Mouse (Mus musculus) kidney, postnatal 25 days (tissue): Measurements from ENCODE around the gene Sox4.
A peak's percentile ranks its signal among the peaks of the same experiment; 100 is the strongest.

Experiments
- DNase-seq, 2 experiments: peaks; one replicate each; pipeline ENCODE4 v3.0.0; 2021; ENCODE audit warnings: mixed read lengths in 2 of 2

The Sox4 gene

DNA sequence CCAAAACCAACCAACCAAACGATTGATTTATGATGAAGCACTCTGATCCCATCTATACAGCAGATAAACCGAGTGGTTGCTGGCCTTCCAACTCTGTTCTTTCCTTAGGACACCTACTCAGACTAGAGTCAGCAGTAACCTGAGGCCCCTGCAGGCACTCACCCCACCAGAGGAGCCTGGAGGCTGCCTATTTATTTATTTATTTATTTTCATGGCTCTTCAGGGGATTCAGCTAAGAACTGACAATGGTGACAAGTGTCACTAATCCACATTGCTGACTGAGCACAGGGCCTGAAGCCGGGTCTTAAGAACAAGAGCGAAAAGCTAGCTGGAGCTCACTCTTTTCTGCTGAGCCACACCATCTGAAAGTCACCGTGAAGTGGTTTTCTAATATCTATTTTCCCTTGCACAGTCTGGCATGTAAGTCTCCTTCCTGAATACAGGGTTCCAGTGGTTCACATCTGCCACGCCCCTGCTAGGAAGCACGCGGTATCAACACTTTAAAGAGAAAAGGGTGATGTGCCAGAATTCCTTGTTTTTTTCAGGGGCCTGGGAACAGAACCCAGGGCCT, 6.9 kb downstream of the Sox4 start:
- DNase-seq, result no peak

DNA sequence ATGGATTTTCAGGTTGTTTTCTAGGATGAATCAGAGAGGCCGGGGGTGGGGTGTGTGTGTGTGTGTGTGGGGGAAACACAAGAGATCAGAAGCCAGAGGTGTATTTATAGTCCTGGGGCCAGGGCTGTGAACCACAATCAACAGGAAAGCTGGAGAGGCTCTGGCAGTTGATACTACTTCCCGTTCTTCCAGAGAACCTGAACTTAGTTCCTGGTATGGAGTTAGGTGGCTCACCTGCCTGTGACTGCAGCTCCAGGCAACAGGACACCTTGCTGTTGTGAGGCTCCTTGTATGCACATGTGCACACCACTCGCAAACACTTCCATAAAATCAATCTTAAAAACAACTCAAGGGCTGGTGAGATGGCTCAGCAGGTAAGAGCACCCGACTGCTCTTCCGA, 7.8 kb downstream of the Sox4 start:
- no peak for DNase-seq

DNA sequence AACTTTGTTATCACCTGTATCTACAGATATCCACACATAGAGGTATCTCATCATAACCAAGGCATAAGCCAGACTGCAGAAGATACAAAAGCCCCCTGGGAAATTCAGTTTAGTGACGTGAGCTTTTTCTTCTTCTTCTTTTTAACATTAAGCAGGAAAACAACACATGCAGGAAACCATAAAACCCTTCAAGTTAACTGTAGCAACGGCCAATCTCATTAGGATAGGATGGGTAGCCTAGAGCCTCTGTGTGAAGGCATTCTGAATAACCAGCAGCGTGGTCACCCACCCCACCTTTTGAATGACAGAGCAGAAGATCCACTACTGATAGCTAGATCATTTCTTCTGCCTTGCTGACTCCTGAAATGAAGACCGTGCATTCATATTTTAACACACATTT, 10.6 kb downstream of the Sox4 start:
- no peak for DNase-seq

DNA sequence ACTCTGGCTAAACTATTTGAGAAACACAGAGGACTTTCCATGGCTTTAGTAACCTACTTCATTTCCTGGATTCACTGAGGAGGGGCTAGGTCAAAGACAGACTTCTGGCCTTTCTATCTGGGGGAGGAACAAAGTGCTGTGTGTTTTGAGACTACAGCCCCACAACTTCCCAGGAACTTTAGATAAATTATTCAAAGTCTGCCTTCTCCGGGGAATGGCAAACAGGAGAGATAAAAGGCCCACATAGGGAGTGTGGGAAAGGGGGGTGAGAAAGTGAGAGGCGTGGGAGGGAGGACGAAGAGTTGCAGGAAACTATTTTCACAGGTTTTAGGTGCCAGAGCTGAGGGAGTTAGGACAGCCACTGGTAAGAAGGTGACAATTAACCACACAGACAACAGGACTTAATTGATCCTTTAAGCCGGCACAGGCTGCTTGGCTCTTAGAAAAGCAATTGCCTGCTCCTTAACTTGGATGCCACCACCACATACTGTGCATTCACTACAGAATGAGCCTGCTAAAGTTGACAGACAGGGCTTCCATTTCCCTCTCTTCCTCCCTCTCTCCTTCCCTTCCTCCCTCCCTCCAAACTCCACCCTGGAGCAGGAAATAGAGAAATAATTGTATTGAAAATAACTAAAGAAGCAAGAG, 11.4 kb downstream of the Sox4 start:
- no peak for DNase-seq

- peak; percentile 55 to 83 for DNase-seq
Measured at GRCm38 (mm10) chr13:28933375-28933774, 20.1 kb downstream of the Sox4 start.

- no peak for DNase-seq
Measured at GRCm38 (mm10) chr13:28931776-28932175, 21.7 kb downstream of the Sox4 start.

DNA sequence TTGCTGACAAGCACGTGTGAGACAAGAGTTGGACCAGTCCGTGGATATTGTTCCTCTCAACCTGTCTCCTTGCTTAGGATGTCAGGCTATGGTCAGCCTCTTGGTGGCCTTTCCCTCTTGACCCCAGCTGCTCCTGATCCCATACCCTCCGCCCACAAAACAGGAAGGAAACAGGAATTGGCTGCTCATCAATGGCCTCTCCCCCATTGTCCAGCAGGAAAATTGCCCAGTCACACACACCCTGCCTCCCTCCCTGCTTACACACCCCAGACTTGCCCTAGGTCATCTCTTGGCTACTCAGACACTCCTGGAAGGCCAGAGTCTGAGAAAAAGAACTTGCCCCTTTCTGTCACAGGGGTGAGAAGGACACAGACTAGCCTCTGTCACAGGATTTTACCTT, 22.2 kb downstream of the Sox4 start:
- DNase-seq, result peak; percentile 46 to 70

DNA sequence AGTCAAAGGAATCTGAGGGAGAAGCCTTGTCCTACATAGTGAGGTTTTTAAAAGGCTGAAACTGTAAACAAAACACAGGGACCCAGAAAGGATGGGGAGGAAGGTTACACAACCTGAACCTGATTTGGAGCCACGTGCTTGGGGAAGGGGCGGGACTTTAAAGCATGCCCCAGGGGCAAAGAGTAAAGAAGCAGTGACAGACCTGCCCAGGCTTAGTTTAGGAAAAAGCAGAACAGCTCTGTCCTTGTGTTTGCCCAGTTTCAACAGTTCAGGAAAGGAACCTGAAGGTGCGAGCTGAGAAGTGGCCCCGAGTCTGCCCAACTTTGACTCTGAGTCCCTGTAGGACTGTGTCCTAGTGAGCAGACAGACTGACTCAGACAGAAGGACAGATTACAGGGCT, 23.1 kb downstream of the Sox4 start:
- DNase-seq, result peak; percentile 21 to 46

DNA sequence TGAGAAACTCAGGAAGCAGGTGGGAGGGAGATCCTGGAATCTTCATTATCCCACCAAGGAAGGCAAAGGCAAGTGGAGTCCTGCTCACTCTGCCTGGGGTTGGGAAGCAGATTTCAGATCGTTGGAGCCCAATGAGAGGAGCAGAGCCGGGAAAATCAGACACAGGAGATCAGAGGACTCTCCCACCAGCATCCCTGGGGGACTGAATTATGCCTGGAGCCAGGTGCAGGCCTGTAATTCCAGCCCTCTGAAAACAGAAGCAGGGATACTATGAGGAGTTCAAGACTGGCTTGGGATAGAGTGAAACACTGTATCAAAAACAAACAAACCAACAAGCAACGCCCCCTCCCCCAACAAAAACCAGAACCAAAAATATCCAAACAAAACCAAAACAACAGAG, 23.6 kb downstream of the Sox4 start:
- no peak for DNase-seq

GRCm38 (mm10) chr13:28923136-28923535, 30.4 kb downstream of the Sox4 start:
- no peak for DNase-seq

DNA sequence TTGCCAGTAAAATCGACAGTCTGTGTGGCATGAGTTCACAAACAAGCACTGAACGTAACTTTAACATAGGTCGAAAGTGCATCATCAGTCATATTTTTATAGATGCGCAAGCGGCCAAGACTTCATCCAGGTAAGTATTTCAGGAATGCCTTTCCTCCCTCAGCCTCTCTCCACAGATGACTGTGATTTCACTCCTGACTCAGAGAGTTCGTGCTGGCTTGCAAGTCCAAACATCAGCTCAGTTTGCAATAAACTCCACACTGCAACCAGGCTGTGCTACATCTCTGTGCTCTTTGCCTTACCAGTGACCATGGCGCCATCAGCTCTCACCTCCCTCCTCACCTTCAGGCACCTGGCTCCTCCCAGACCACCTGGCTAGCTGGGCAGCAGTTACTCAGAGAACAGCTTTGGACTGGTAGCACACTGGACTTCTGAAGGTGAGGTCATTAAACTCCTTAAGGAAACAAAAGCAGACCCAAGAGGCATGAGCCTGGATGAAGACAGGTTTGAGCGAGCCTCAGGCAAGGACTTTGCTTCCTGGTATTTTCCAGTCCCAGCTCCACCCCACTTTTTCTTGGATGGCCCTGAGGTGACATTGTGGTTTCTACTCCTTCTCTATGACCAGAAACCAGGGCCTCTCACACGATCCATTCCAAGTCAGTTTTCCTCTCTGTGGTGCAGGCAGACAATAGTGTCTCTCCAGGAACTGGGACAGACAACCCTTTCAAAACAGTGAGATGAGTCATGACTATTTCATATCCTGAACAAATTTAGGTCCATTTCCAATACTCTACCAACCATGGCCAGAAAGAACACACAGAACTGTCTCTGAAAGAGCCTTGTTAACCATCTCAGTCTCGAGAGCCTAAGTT, 35.9 kb downstream of the Sox4 start:
- peak in 1 of 2 experiments; percentile 44 for DNase-seq

GRCm38 (mm10) chr13:28913656-28914055, 39.9 kb downstream of the Sox4 start:
- DNase-seq, result no peak

- DNase-seq, result no peak
Measured at GRCm38 (mm10) chr13:28906981-28907380, 46.5 kb downstream of the Sox4 start.
